Mouse (Mus musculus) gastrocnemius, postnatal 25 days (tissue): Measurements from ENCODE around the gene Lsm14b. TPM values are rescaled to one million over a fixed set of nuclear protein-coding genes. Genes with fewer than 3 reads are reported as not detected.

Experiments
- DNase-seq: peaks from one replicate; pipeline ENCODE4 v3.0.0; 2022
- total RNA-seq, 2 experiments: library from RNA; stranded (reverse); gene quantifications; 1 replicate in 1 of 2; 2 replicates in 1 of 2; pipeline ENCODE4 v1.2.3; 2021

Gene Lsm14b
- total RNA-seq, 2 experiments from 2014 or later, result 39.7 to 43.9 TPM

- peak; percentile 4 for DNase-seq
These were observed 7.2 kb upstream of the Lsm14b start for GRCm38 (mm10) chr2:180017632-180018031.

- DNase-seq, result peak; percentile 3
These were observed 6.2 kb upstream of the Lsm14b start for GRCm38 (mm10) chr2:180018573-180018972.

GRCm38 (mm10) chr2:180020091-180020661, 4.6 kb upstream of the Lsm14b start:
- peak; percentile 39 for DNase-seq

GRCm38 (mm10) chr2:180020919-180021318, 3.9 kb upstream of the Lsm14b start:
- no peak for DNase-seq

GRCm38 (mm10) chr2:180022751-180023150, 2.0 kb upstream of the Lsm14b start:
- DNase-seq, result peak; percentile 32

- peak; percentile 41 for DNase-seq
These were observed 511 bp downstream of the Lsm14b start for GRCm38 (mm10) chr2:180025135-180025860.

GRCm38 (mm10) chr2:180025861-180026200, 1.0 kb downstream of the Lsm14b start:
- no peak for DNase-seq

- DNase-seq, result no peak
These were observed 3.0 kb downstream of the Lsm14b start for GRCm38 (mm10) chr2:180027768-180028167.

- no peak for DNase-seq
These were observed 6.5 kb downstream of the Lsm14b start for GRCm38 (mm10) chr2:180031270-180031669.

- no peak for DNase-seq
These were observed 8.1 kb downstream of the Lsm14b start for GRCm38 (mm10) chr2:180032925-180033324.

- no peak for DNase-seq
These were observed 9.2 kb downstream of the Lsm14b start for GRCm38 (mm10) chr2:180033956-180034355.

- no peak for DNase-seq
These were observed 10.0 kb downstream of the Lsm14b start for GRCm38 (mm10) chr2:180034753-180035152.

GRCm38 (mm10) chr2:180040406-180040805, 15.6 kb downstream of the Lsm14b start:
- DNase-seq, result no peak

GRCm38 (mm10) chr2:180041577-180042255, 16.9 kb downstream of the Lsm14b start:
- no peak for DNase-seq

- peak; percentile 91 for DNase-seq
These were observed 17.6 kb downstream of the Lsm14b start, which contains the start of the genes Psma7 and Ss18l1 for GRCm38 (mm10) chr2:180042256-180042857. Psma7 (minus strand) TSS chr2:180042433. Ss18l1 (plus strand) TSS chr2:180042509.

- DNase-seq, result peak; percentile 49
These were observed 18.2 kb downstream of the Lsm14b start for GRCm38 (mm10) chr2:180042858-180043515.

- DNase-seq, result no peak
These were observed 20.5 kb downstream of the Lsm14b start for GRCm38 (mm10) chr2:180045283-180045682.

- DNase-seq, result no peak
These were observed 22.8 kb downstream of the Lsm14b start for GRCm38 (mm10) chr2:180047580-180047979.

- DNase-seq, result no peak
These were observed 23.3 kb downstream of the Lsm14b start for GRCm38 (mm10) chr2:180047980-180048635.

- DNase-seq, result peak; percentile 44
These were observed 26.2 kb downstream of the Lsm14b start for GRCm38 (mm10) chr2:180050986-180051385.

- DNase-seq, result no peak
These were observed 27.4 kb downstream of the Lsm14b start for GRCm38 (mm10) chr2:180051986-180052733.
